Comparison of ENCODE assay signal across 13 mouse cellular contexts in genomic region chr10:60380229-60380628, GRCm38 (mm10). TPM values are rescaled to one million over a fixed set of nuclear protein-coding genes. Genes with fewer than 3 reads are reported as not detected.
DNase-seq lines count a peak whose midpoint lies in the region; ATAC-seq lines count a peak whose summit lies in the region.
"Had no signal": no experiment of that assay in that cellular context is flagged by ENCODE, and none has a peak within 500 bp of the region (broad histone marks: within the 10 kb centered on the region; RNA-seq: fewer than 3 reads in every experiment).

No protein-coding gene starts in this region.

- no peaks in the 10 kb centered on the region for H3K36me3 ChIP-seq in heart, embryonic 16.5 days (ENCODE audit: control insufficient read depth, insufficient read depth)
- no peaks in the 10 kb centered on the region for H3K36me3 ChIP-seq in midbrain, embryonic 16.5 days (ENCODE audit: control insufficient read depth, insufficient read depth, low read length)
- H3K36me3 ChIP-seq: midbrain, embryonic 13.5 days had no signal

- H3K27me3 ChIP-seq in heart, embryonic 16.5 days (ENCODE audit: control insufficient read depth, insufficient read depth, low read length): no peaks in the 10 kb centered on the region
- no peaks in the 10 kb centered on the region for H3K27me3 ChIP-seq in midbrain, embryonic 16.5 days (ENCODE audit: control insufficient read depth, insufficient read depth, low read depth, low read length)
- H3K27me3 ChIP-seq: midbrain, embryonic 13.5 days had no signal

- no peak overlapping the region for H3K4me3 ChIP-seq in heart, embryonic 16.5 days (ENCODE audit: low read length)
- H3K4me3 ChIP-seq in midbrain, embryonic 16.5 days (ENCODE audit: low read depth, low read length): no peak overlapping the region
- H3K4me3 ChIP-seq: midbrain, embryonic 13.5 days had no signal

- H3K9ac ChIP-seq in heart, embryonic 16.5 days (ENCODE audit: low read length): no peak overlapping the region
- no peak overlapping the region for H3K9ac ChIP-seq in midbrain, embryonic 16.5 days (ENCODE audit: low read depth, low read length)
- H3K9ac ChIP-seq: midbrain, embryonic 13.5 days had no signal

- H3K4me2 ChIP-seq in heart, embryonic 16.5 days (ENCODE audit: low read depth, low read length): no peak overlapping the region
- H3K4me2 ChIP-seq in midbrain, embryonic 16.5 days (ENCODE audit: low read length): no peak overlapping the region
- H3K4me2 ChIP-seq: midbrain, embryonic 13.5 days had no signal

- H3K27ac ChIP-seq in heart, embryonic 16.5 days (ENCODE audit: low read length): peak overlapping the region; percentile 23
- no peak overlapping the region for H3K27ac ChIP-seq in midbrain, embryonic 16.5 days (ENCODE audit: low read length)
- H3K27ac ChIP-seq: midbrain, embryonic 13.5 days had no signal

- WGBS in heart, embryonic 16.5 days: 49% methylated on average over 3 of the region's 3 CpGs
- WGBS in midbrain, embryonic 16.5 days: 81% methylated on average over 3 of the region's 3 CpGs

- peaks cover 4% of the 10 kb centered on the region; the same call in 1 of the 2 replicates for H3K4me1 ChIP-seq in heart, embryonic 16.5 days (ENCODE audit: control insufficient read depth, insufficient read depth, low read length)
- no peaks in the 10 kb centered on the region for H3K4me1 ChIP-seq in midbrain, embryonic 16.5 days (ENCODE audit: control insufficient read depth, insufficient read depth, low read length)
- H3K4me1 ChIP-seq: midbrain, embryonic 13.5 days had no signal

- DNase-seq in heart, adult 9 months (ENCODE audit: low spot score in 2 of 2): no peak
- DNase-seq in 3T3-L1 (ENCODE audit: low read depth, low spot score): peak; percentile 11
- DNase-seq in CD4-positive, CD25-positive, alpha-beta regulatory T cell, adult 2 months (ENCODE audit: low read depth, low spot score): peak; percentile 50
- no peak for DNase-seq in kidney, postnatal 4 days
- DNase-seq: adrenal gland, postnatal 10 days; cerebellum, adult 11-12 months; kidney, adult 18-20 months; liver; retina, postnatal 1 day had no signal

- ATAC-seq in heart, embryonic 16.5 days (replicated peaks; ENCODE audit: extremely low read depth, insufficient read depth, low FRiP score): no peak; the same call in 1 of the 2 replicates
- peak; percentile 25 for ATAC-seq in inflammation-experienced regulatory T-cells, adult 6 months
- ATAC-seq in midbrain, embryonic 16.5 days: no peak
- ATAC-seq: midbrain, embryonic 13.5 days had no signal

- H3K9me3 ChIP-seq in heart, embryonic 16.5 days (replicated peaks; ENCODE audit: control insufficient read depth, low read length): no peaks in the 10 kb centered on the region
- no peaks in the 10 kb centered on the region for H3K9me3 ChIP-seq in midbrain, embryonic 16.5 days (replicated peaks; ENCODE audit: control insufficient read depth, low read length, poor library complexity, severe bottlenecking)
- H3K9me3 ChIP-seq: midbrain, embryonic 13.5 days had no signal

RNA-seq across cellular contexts. Expression of gene Gm17455, which starts 19.3 kb away (rescaled TPM):
- polyA plus RNA-seq in heart, embryonic 16.5 days (2015; fragmentation: Nextera tagmentation; extraction: Ambion mirVana): 0.24 and 0.28 TPM in 2 replicates
- polyA plus RNA-seq in inflammation-experienced regulatory T-cells, adult 6 months (2017; shearing (Covaris generic)): 1 to 10 TPM in 2 of 3 experiments, under 1 TPM in 1; 0.79 to 3.3 (median 1.5) TPM
- 9.4 and 13.9 TPM in 2 replicates for polyA plus RNA-seq in midbrain, embryonic 16.5 days (2015; fragmentation: Nextera tagmentation; extraction: Ambion mirVana)

RNA-seq across cellular contexts. Expression of gene Vsir, which starts 33.6 kb away (rescaled TPM):
- 3.3 and 4.0 TPM in 2 replicates for polyA plus RNA-seq in heart, embryonic 16.5 days (2015; fragmentation: Nextera tagmentation; extraction: Ambion mirVana)
- polyA plus RNA-seq in inflammation-experienced regulatory T-cells, adult 6 months (2017; shearing (Covaris generic)): 100 to 1,000 TPM; 181 to 200 (median 196) TPM
- 1.5 and 1.8 TPM in 2 replicates for polyA plus RNA-seq in midbrain, embryonic 16.5 days (2015; fragmentation: Nextera tagmentation; extraction: Ambion mirVana)

Comparison
In these comparisons a context has a peak if more than half of its experiments do, and no peak if none do; other contexts are left out.
1. DNase-seq: peak in 3T3-L1 (single experiment) and CD4-positive, CD25-positive, alpha-beta regulatory T cell, adult 2 months (single experiment); none in heart, adult 9 months (0 of 2) and kidney, postnatal 4 days (0 of 2).
2. RNA of gene Vsir, which starts 33.6 kb away (polyA plus RNA-seq): 181 to 200 TPM in inflammation-experienced regulatory T-cells, adult 6 months; 3.3 to 4.0 TPM in heart, embryonic 16.5 days and 1.5 to 1.8 TPM in midbrain, embryonic 16.5 days; every median in the first group is over 10 times any median in the second.